Mouse (Mus musculus) layer of hippocampus, adult 2 months (tissue): ENCODE measurements around the gene Clybl. TPM values are rescaled to one million over a fixed set of nuclear protein-coding genes. Genes with fewer than 3 reads are reported as not detected.

Experiments
- DNase-seq, 2 experiments: peaks; one replicate each; pipeline ENCODE4 v3.0.0; 2022; ENCODE audit warnings: low spot score in 2 of 2
- H3K27ac ChIP-seq: fragments of 200-600 bp; 2 replicates; pipeline ENCODE4 v1.8.1; 2022
- H3K4me3 ChIP-seq: fragments of 200-600 bp; 2 replicates; pipeline ENCODE4 v1.8.1; 2022; ENCODE audit warnings: mild to moderate bottlenecking
- CTCF ChIP-seq: fragments of 200-600 bp; conservative IDR thresholded peaks from 2 replicates; pipeline ENCODE4 v1.8.1; 2022; ENCODE audit warnings: antibody characterized with exemption, mild to moderate bottlenecking, moderate library complexity
- total RNA-seq, 2 experiments: library from RNA; stranded (reverse); gene quantifications; 2 replicates each; pipeline ENCODE4 v1.2.3; 2021

The Clybl gene
- total RNA-seq, 2 experiments from 2014 or later, result 26.2 to 28.9 TPM

DNA sequence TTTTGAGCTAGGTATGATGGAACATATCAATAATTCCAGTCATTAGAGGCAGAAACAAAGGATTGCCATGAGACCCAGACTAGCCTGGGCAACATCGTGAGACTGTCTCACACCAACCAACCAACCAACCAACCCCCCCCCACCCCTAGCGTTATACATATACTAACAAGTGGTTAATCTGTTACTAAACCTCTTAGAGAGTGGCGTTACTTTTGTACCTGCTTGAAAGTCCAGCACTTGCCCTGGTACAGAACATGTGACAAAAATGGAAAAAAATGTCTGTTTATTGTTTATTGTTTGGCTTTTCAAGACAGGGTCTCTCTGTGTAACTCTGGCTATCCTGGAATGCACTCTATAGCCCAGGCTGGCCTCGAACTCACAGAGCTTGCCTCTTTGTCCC, 35.7 kb downstream of the Clybl start:
- H3K4me3 ChIP-seq, result no peak overlapping the region

DNA sequence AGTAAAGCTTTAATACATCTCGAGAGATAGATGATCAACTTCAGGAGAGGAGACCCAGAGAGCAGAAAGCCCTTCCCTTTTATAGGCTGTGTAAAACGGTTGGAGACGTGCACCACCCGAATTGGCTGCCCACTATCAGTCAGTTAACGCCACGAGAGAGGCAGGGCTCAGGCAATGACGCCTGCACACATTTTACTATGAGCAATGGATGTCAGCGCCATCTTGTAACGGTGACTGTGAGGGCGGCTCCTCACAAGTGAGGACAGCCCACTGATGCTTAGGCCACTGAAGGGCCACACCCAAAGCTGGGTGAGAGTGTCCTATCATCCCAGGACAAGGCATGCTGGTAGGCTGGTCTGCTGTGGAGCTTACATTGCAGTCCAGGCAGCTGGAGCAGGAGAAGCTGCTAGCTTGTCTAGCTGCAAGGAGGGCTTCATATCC, 41.5 kb downstream of the Clybl start:
- no peak for DNase-seq
- no peak overlapping the region for H3K4me3 ChIP-seq
- H3K27ac ChIP-seq, result no peak overlapping the region
- no peak for TF ChIP-seq CTCF

More for the DNA sequence above, 35.7 kb downstream of the Clybl start:
- H3K27ac ChIP-seq, result no peak overlapping the region
- DNase-seq, result no peak
- no peak for TF ChIP-seq CTCF

GRCm38 (mm10) chr14:122223461-122224102, 42.1 kb downstream of the Clybl start:
- peak; percentile 79 to 83 for DNase-seq
- Histone ChIP-seq H3K4me3 (peak overlapping the region; percentile 42), H3K27ac (peak overlapping the region; percentile 49)
- TF ChIP-seq CTCF, result peak; percentile 94

GRCm38 (mm10) chr14:122224103-122224494, 42.6 kb downstream of the Clybl start:
- no peak for TF ChIP-seq CTCF
- Histone ChIP-seq H3K4me3 (no peak overlapping the region), H3K27ac (peak overlapping the region; percentile 49)
- no peak for DNase-seq

DNA sequence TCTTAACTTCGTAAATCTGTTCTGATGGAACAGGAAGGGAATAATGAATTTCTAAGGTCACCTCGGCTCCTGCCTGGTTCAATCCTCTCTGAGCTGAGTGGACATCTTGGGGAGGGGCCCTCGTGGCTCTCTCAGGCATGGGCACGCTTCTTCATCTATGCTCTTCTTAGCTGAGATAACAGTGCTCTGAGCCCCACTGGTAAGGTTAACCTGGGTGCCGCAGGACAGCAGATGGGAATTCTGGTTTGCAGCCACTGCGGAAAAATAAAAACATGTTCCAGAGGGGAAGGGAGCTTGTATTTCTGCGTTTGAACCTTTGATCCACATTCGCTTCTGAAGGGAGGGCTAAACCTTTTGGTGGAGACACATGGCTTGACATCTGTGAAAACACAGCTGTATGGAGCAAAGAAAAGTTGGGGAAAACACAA, 43.0 kb downstream of the Clybl start:
- no peak for TF ChIP-seq CTCF
- Histone ChIP-seq H3K27ac (peak overlapping the region; percentile 49; the same call in 1 of the 2 replicates), H3K4me3 (no peak overlapping the region)
- DNase-seq, result no peak

- TF ChIP-seq CTCF, result no peak
- no peak for DNase-seq
- Histone ChIP-seq H3K27ac (peak overlapping the region; percentile 23; the same call in 1 of the 2 replicates), H3K4me3 (no peak overlapping the region)
Observed at GRCm38 (mm10) chr14:122225479-122226132, 44.1 kb downstream of the Clybl start.

- no peak for TF ChIP-seq CTCF
- Histone ChIP-seq H3K4me3 (no peak overlapping the region), H3K27ac (no peak overlapping the region)
- no peak for DNase-seq
Observed at GRCm38 (mm10) chr14:122226133-122226515, 44.6 kb downstream of the Clybl start.

DNA sequence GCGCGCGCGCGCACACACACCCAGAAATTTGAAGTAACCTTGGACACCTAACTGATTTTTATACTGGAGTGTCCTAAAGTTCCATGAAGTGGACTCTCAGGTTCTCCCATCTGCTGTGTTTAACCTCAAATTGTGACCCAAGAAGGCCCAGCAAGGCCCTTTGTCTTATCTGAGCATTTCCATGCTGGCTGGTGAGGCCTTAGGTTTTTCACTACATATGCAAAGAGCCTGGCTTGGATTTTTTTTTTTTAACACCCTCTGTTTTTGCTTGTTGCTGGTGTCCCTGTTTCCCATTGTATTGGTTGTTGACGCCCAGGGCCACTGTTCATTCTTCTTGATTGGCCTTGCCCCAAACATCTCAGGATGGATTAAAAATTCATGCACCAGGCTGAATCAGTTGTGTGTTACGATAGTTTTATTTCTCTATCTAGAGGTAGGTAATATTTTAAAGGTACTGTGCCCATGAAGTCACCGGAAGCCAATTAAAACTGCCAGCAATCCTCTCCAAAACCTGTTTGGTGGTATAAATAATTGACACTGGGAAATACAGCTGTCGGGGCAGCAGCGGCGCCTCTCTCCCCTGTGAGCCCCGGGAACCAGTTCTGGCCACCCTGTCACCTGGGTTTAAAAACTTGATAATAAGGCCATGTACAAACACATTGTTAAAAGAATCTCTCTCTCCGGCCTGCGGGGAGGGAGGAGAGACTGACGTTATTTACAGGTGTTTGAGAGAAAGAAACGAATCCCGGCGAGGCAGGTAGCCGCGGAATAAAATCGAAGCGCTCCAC, 45.4 kb downstream of the Clybl start:
- no peak overlapping the region; the same call in 1 of the 2 replicates for H3K4me3 ChIP-seq
- peak overlapping the region; percentile 61; the same call in 1 of the 2 replicates for H3K27ac ChIP-seq
- TF ChIP-seq CTCF, result no peak
- no peak for DNase-seq

GRCm38 (mm10) chr14:122227454-122227951, 46.0 kb downstream of the Clybl start:
- no peak for DNase-seq
- Histone ChIP-seq H3K27ac (peak overlapping the region; percentile 61; the same call in 1 of the 2 replicates), H3K4me3 (no peak overlapping the region; the same call in 1 of the 2 replicates)
- no peak for TF ChIP-seq CTCF

DNA sequence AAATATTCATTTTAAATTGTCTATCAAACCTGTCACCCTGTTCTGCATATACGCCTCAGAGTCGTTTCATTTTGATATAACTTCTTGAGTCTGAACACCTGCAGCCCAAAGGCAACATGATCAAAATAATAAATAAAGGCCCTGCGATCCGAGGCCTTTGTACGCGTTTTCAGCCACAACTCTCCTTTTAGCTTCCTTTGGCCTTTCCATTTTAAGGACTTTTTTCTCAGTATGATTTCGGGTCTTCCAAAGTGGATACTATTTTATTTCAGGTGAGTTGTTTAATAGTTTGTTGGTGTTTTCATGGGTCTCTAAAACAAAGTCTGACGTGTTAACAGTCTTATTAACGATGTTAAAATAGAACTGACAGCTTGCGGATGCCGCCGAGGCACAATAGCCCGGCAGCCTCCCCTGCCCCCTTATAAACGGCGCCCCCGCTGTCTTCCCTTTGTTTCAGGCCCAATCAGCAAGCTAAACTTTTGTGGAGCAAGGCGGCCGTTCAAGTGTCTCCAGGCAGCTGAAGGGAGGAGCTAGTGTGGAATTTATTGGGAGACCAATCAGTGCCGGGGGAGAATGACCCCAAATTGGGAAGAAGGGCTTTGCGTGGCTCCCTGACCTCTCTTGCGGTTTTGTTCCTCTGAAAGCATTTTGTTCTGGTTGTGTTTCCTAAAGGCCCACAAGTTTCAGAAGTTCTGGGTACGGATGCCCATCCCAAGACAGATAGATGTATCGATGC, 47.5 kb downstream of the Clybl start:
- Histone ChIP-seq H3K4me3 (peak overlapping the region; percentile 2; the same call in 1 of the 2 replicates), H3K27ac (peak overlapping the region; percentile 76)
- no peak for DNase-seq
- TF ChIP-seq CTCF, result no peak

- peak overlapping the region; percentile 76 for H3K27ac ChIP-seq
- DNase-seq, result no peak
- no peak overlapping the region for H3K4me3 ChIP-seq
- TF ChIP-seq CTCF, result no peak
Observed at GRCm38 (mm10) chr14:122229988-122230387, 48.5 kb downstream of the Clybl start.

GRCm38 (mm10) chr14:122230621-122231025, 49.1 kb downstream of the Clybl start:
- DNase-seq, result no peak
- Histone ChIP-seq H3K4me3 (peak overlapping the region; percentile 28; the same call in 1 of the 2 replicates), H3K27ac (peak overlapping the region; percentile 76; the same call in 1 of the 2 replicates)
- no peak for TF ChIP-seq CTCF
